Mouse (Mus musculus) central nervous system, embryonic 11.5 days (tissue): ENCODE results near the gene Cntnap1. TPM values are rescaled to one million over a fixed set of nuclear protein-coding genes. Genes with fewer than 3 reads are reported as not detected.

Experiments
- polyA plus RNA-seq: library from polyadenylated mRNA; depleted of rRNA; stranded (reverse); fragments of >200 nt; gene quantifications from 2 replicates; pipeline ENCODE4 v1.2.3, GENCODE M21; 2012; rRNA removed

Gene Cntnap1
- 0.77 and 1.3 TPM in 2 replicates for polyA plus RNA-seq

GRCm38 (mm10) chr11:101170354-101170810, at the start of gene Cntnap1:
Gene Cntnap1, plus strand, starts transcription at chr11:101170523.

GRCm38 (mm10) chr11:101155728-101156371, 14.5 kb upstream of the Cntnap1 start, which contains the start of gene Tubg2:
Gene Tubg2, plus strand, starts transcription at chr11:101155907.

GRCm38 (mm10) chr11:101170811-101171610, 688 bp downstream of the Cntnap1 start, which contains the start of gene Plekhh3:
Gene Plekhh3, minus strand, starts transcription at chr11:101171351.

GRCm38 (mm10) chr11:101174851-101175628, 4.7 kb downstream of the Cntnap1 start, which contains the start of gene Ccr10:
Gene Ccr10, minus strand, starts transcription at chr11:101175443.

GRCm38 (mm10) chr11:101226065-101226701, 55.9 kb downstream of the Cntnap1 start, which contains the start of gene Ezh1:
Gene Ezh1, minus strand, starts transcription at chr11:101226463.

Other genes with a start within 250 kb of the Cntnap1 start
- 20.9 and 23.6 TPM in 2 replicates for gene Stat3, start 231.0 kb upstream of the Cntnap1 start, polyA plus RNA-seq
- 20.2 and 40.3 TPM in 2 replicates for gene Cavin1, start 199.6 kb upstream of the Cntnap1 start, polyA plus RNA-seq
- gene Atp6v0a1, start 161.1 kb upstream of the Cntnap1 start, polyA plus RNA-seq = 75.1 and 97.4 TPM in 2 replicates
- gene Naglu, start 100.5 kb upstream of the Cntnap1 start, polyA plus RNA-seq = 6.2 and 7.2 TPM in 2 replicates
- gene Hsd17b1, start 92.1 kb upstream of the Cntnap1 start, polyA plus RNA-seq = 0.30 and 0.55 TPM in 2 replicates
- gene Coasy, start 88.0 kb upstream of the Cntnap1 start, polyA plus RNA-seq = 46.4 and 49.7 TPM in 2 replicates
- 24.2 and 37.5 TPM in 2 replicates for gene Mlx, start 83.2 kb upstream of the Cntnap1 start, polyA plus RNA-seq
- gene Psmc3ip, start 75.1 kb upstream of the Cntnap1 start, polyA plus RNA-seq = 50.1 and 54.5 TPM in 2 replicates
- gene Retreg3, start 50.6 kb upstream of the Cntnap1 start, polyA plus RNA-seq = 39.1 and 53.7 TPM in 2 replicates
- gene Tubg1, start 50.6 kb upstream of the Cntnap1 start, polyA plus RNA-seq = 23.1 and 35.8 TPM in 2 replicates
- gene Tubg2, start 14.6 kb upstream of the Cntnap1 start, polyA plus RNA-seq = 2.4 and 4.7 TPM in 2 replicates
- 8.0 and 10.1 TPM in 2 replicates for gene Plekhh3, start 828 bp downstream of the Cntnap1 start, polyA plus RNA-seq
- not detected in 2 replicates for gene Ccr10, start 4.9 kb downstream of the Cntnap1 start, polyA plus RNA-seq
- gene Ezh1, start 55.9 kb downstream of the Cntnap1 start, polyA plus RNA-seq = 11.1 and 20.0 TPM in 2 replicates
- gene Ramp2, start 75.5 kb downstream of the Cntnap1 start, polyA plus RNA-seq = 41.2 and 53.6 TPM in 2 replicates
- gene Vps25, start 83.2 kb downstream of the Cntnap1 start, polyA plus RNA-seq = 46.6 and 64.9 TPM in 2 replicates
- gene Wnk4, start 90.0 kb downstream of the Cntnap1 start, polyA plus RNA-seq = 7.6 and 8.6 TPM in 2 replicates
- 1.1 and 1.8 TPM in 2 replicates for gene Cntd1, start 108.5 kb downstream of the Cntnap1 start, polyA plus RNA-seq
- 93.9 and 163 TPM in 2 replicates for gene Coa3, start 108.6 kb downstream of the Cntnap1 start, polyA plus RNA-seq
- gene Becn1, start 131.8 kb downstream of the Cntnap1 start, polyA plus RNA-seq = 115 and 433 TPM in 2 replicates
- 101 and 138 TPM in 2 replicates for gene Psme3, start 145.7 kb downstream of the Cntnap1 start, polyA plus RNA-seq
- gene Aoc2, start 154.5 kb downstream of the Cntnap1 start, polyA plus RNA-seq = 8.2 and 8.5 TPM in 2 replicates
- 0.22 and 0.24 TPM in 2 replicates for gene Aoc3, start 160.1 kb downstream of the Cntnap1 start, polyA plus RNA-seq
- gene G6pc, start 197.0 kb downstream of the Cntnap1 start, polyA plus RNA-seq = not detected in 2 replicates
- gene Aarsd1, start 247.1 kb downstream of the Cntnap1 start, polyA plus RNA-seq = 59.2 and 85.3 TPM in 2 replicates